Mouse (Mus musculus): ENCODE data around the gene Stk11ip.
A peak's percentile ranks its signal among the peaks of the same experiment; 100 is the strongest.

Stk11ip gene

GRCm38 (mm10) chr1:75544351-75544750 lies 23.0 kb downstream of the Stk11ip start:
- DNase-seq, result no peak

GRCm38 (mm10) chr1:75545965-75546956 lies 24.9 kb downstream of the Stk11ip start, which contains the start of gene Slc4a3:
Gene Slc4a3, plus strand, starts transcription at chr1:75546266.
- DNase-seq, result peak; percentile 86

- no peak for DNase-seq
These were observed 26.0 kb downstream of the Stk11ip start for GRCm38 (mm10) chr1:75547351-75547750.

- DNase-seq, result no peak
These were observed 26.8 kb downstream of the Stk11ip start for GRCm38 (mm10) chr1:75548083-75548482.

GRCm38 (mm10) chr1:75548871-75549270 lies 27.5 kb downstream of the Stk11ip start:
- no peak for DNase-seq

GRCm38 (mm10) chr1:75549289-75550279 lies 28.3 kb downstream of the Stk11ip start:
- DNase-seq, result no peak

- DNase-seq, result no peak
These were observed 29.3 kb downstream of the Stk11ip start for GRCm38 (mm10) chr1:75550586-75550985.

GRCm38 (mm10) chr1:75555680-75556079 lies 34.4 kb downstream of the Stk11ip start:
- no peak for DNase-seq

GRCm38 (mm10) chr1:75556143-75556781 lies 34.9 kb downstream of the Stk11ip start:
- DNase-seq, result no peak

GRCm38 (mm10) chr1:75557041-75557440 lies 35.7 kb downstream of the Stk11ip start:
- no peak for DNase-seq

GRCm38 (mm10) chr1:75558388-75559178 lies 37.3 kb downstream of the Stk11ip start:
- DNase-seq, result no peak

- DNase-seq, result peak; percentile 96
These were observed 38.0 kb downstream of the Stk11ip start for GRCm38 (mm10) chr1:75559212-75559925.

GRCm38 (mm10) chr1:75560206-75560913 lies 39.0 kb downstream of the Stk11ip start:
- no peak for DNase-seq

- no peak for DNase-seq
These were observed 40.0 kb downstream of the Stk11ip start for GRCm38 (mm10) chr1:75561221-75561897.

GRCm38 (mm10) chr1:75561898-75562238 lies 40.5 kb downstream of the Stk11ip start:
- no peak for DNase-seq

- no peak for DNase-seq
These were observed 42.8 kb downstream of the Stk11ip start for GRCm38 (mm10) chr1:75564102-75564501.

- no peak for DNase-seq
These were observed 43.6 kb downstream of the Stk11ip start for GRCm38 (mm10) chr1:75564916-75565315.

GRCm38 (mm10) chr1:75565616-75566015 lies 44.3 kb downstream of the Stk11ip start:
- no peak for DNase-seq

GRCm38 (mm10) chr1:75570403-75570802 lies 49.1 kb downstream of the Stk11ip start:
- no peak for DNase-seq

- DNase-seq, result no peak
These were observed 51.4 kb downstream of the Stk11ip start for GRCm38 (mm10) chr1:75572776-75573175.

Measured in embryo, embryonic 11 days (tissue).